Mouse (Mus musculus) frontal cortex, postnatal 25 days (tissue): Measurements from ENCODE around the gene Map1s.

Experiments
- DNase-seq, 2 experiments: peaks; one replicate each; pipeline ENCODE4 v3.0.0; 2022; ENCODE audit warnings: low spot score in 2 of 2

Gene Map1s

GRCm38 (mm10) chr8:70943187-70943586 is 37.5 kb downstream of the Map1s start:
- DNase-seq: no peak

- DNase-seq: no peak
Measured at GRCm38 (mm10) chr8:70949847-70950246, 44.1 kb downstream of the Map1s start.

DNA sequence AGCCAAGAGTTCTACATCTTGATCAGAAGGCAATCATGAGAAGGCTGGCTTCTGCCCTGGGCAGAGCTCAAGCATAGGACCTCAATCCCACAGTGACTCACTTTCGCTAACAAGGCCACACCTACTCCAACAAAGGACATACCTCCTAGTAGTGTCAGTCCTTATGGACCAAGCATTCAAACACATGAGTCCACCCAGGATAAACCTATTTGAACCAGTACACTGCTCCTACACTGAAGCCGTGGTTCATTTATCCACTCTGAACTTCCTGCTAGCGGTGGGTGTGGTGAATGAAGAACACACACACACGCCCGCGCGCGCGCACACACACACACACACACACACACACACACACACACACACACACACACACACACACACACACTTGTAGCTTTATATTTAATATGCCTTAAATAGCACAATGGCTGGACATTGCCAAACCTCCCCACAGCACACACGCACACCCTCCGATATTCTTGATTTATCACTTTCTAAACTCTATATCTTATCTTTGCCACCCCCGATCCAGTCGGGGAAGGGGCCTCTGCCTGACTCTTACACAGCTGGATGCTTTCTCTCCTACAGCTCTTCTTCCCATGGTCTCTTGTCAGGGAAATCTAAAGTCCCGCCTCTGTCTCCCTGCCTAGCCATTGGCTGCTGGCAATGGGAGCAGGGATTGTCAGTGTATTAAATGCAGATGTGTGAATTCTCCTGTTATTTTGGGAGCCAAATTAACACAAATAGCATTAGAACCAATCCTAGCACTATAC is 55.2 kb downstream of the Map1s start:
- DNase-seq: no peak

- no peak for DNase-seq
Measured at GRCm38 (mm10) chr8:70964159-70964558, 58.4 kb downstream of the Map1s start.

DNA sequence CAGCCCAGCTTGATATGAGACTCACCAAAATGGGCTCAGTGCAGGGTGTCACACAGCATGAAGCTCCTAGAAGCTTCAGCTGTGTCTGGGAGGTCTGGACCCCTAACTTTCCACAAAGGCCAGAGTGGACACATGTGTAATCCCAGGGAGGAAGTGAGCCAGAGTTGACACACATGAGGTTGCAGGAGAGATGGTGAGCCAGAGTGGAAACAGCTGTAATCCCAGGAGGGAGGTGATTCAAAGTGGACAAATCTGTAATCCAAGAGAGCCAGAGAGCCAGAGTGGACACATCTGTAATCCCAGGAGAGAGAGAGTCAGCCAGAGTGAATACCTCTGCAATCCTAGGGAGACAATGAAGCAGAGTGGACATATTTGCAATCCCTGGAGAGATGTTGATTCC is 59.1 kb downstream of the Map1s start:
- no peak for DNase-seq
